Mouse (Mus musculus): ENCODE data around the gene Ticam1.

- no peak for TF ChIP-seq EP300 (IDR thresholded peaks at IDR 0.05; ENCODE audit: insufficient read depth, low read depth, low read length)
- TF ChIP-seq CTCF (IDR thresholded peaks at IDR 0.05; ENCODE audit: low read depth, low read length): no peak
Measured at GRCm38 (mm10) chr17:56245608-56246007, 31.0 kb downstream of the Ticam1 start.

Measured in ES-Bruce4 (cell line).